In genomic region chr1:161256918-161257317, GRCm38 (mm10) we compare ENCODE assay signal across 13 mouse cellular contexts.
"Had no signal": no experiment of that assay in that cellular context is flagged by ENCODE, and none has a peak within 500 bp of the region (broad histone marks: within the 10 kb centered on the region; RNA-seq: fewer than 3 reads in every experiment).

No protein-coding gene starts in this region.

- H3K4me1 ChIP-seq: kidney, embryonic 15.5 days; midbrain, embryonic 15.5 days; neural tube, embryonic 12.5 days had no signal

- H3K9ac ChIP-seq: kidney, embryonic 15.5 days; limb, embryonic 12.5 days; midbrain, embryonic 15.5 days; neural tube, embryonic 12.5 days had no signal

- H3K27me3 ChIP-seq: limb, embryonic 12.5 days; megakaryocyte, embryonic 14.5 days; neural tube, embryonic 12.5 days had no signal

- ATAC-seq: intestine, embryonic 16.5 days; midbrain, embryonic 15.5 days had no signal

- H3K4me2 ChIP-seq: kidney, embryonic 15.5 days; limb, embryonic 12.5 days; midbrain, embryonic 11.5 days; midbrain, embryonic 15.5 days; neural tube, embryonic 12.5 days had no signal

- H3K36me3 ChIP-seq: kidney, embryonic 15.5 days; limb, embryonic 12.5 days; midbrain, embryonic 15.5 days; neural tube, embryonic 12.5 days had no signal

- H3K27ac ChIP-seq: kidney, embryonic 15.5 days; left cerebral cortex, adult 2 months; limb, embryonic 12.5 days; macrophage; midbrain, embryonic 15.5 days; neural tube, embryonic 12.5 days had no signal

- H3K4me3 ChIP-seq: kidney, embryonic 15.5 days; left cerebral cortex, adult 2 months; limb, embryonic 12.5 days; megakaryocyte, embryonic 14.5 days; midbrain, embryonic 15.5 days; neural tube, embryonic 12.5 days had no signal

- DNase-seq: kidney, adult 2 months; kidney, postnatal 14 days; thymus, adult 18-20 months; thymus, postnatal 25 days had no signal

- H3K9me3 ChIP-seq: kidney, embryonic 15.5 days; limb, embryonic 12.5 days; megakaryocyte, embryonic 14.5 days; midbrain, embryonic 15.5 days; neural tube, embryonic 12.5 days had no signal
